Mouse (Mus musculus) right cerebral cortex, postnatal 36 days (tissue): ENCODE data around the gene Kdm2a.

Experiments
- DNase-seq, 2 experiments: peaks; one replicate each; pipeline ENCODE4 v3.0.0; 2022; ENCODE audit warnings: low spot score in 2 of 2, mixed read lengths in 1 of 2

The Kdm2a gene

DNA sequence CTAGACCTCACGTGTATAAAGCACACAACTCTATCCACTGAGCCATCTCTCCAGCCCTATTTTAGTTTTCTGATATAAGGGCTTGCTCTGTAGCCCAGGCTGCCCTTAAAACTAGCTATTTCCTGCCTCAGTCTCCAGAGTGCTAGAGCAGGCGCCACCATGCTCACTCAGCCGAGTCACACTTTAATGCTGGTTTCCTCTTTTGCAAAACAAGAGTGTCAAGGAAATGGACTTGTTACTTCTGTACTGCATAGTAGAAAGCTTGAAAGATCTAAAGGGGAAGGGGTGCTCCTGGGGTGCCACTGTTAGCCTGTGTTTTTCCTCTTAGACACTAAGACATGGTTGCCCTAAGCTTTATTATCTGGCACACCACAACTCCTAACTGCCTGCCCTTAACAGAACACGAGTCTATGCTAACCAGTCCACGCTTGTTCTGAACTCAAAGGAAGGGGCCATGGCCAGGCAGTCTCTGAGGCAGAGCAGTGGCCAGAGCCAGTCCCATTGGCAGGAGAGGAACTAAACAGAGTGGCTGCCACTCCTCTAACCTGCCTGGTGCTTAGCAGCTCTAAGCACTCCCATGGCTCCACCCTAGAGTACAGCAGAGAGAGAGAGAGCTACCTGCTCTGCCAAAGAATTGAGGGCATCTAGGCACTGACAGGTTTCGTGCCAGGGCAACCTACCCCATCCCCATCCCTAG lies 98.4 kb downstream of the Kdm2a start:
- DNase-seq: no peak

DNA sequence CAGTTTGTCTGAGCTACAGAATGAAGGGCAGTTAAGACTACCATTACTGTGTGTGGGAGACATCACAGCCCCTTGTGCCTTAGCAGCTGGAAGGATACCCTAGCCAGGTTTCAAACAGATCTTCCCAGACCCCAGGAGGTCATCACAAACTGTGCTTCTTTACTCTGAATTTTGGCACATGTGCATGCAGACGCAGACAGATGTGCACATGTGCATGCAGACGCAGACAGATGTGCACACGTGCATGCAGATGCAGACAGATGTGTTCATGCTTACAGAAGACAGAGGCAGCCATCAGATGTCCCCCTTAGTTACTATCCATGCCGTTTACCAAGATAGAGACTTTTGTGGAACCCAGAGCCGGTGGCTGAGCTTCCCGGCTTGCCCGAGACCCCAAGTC lies 99.0 kb downstream of the Kdm2a start:
- DNase-seq: no peak

DNA sequence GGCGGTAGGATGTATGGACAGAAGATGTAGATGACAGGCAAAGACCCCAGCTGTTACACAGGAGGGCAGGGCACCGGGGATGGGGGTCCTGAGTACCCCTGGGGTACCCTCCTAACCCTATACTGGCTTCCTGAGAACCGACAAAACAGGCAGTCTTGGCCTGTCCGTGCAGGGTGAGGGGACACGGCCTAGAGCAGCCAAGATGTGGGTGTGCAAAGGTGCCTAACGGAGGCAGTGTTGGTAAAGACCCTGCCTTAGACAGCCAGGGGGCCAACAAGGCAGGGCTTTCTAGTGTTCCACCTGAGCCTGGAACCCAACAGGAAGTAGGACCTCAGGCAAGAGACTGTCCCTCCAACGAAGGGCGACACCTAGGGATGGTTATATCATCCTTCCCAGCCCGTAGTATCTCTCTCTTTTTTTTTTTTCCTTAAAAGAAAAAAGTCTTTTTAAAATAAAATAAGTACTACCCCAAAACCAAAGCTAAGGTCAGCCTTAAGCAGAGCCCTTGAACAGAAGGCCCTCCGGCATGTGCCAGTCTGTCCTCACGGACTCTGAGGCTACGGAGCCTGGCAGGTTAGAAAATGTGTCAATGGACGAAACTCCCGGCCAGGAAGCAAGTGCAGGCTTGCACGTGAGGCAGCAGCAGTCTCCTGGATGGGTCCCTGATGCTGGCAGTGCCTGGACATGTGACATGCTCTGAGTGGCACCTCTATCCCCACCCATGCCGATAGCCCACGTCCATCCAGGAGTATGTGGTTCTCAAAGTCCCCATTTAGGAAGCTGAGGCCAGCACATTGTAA lies 99.6 kb downstream of the Kdm2a start:
- no peak for DNase-seq

DNA sequence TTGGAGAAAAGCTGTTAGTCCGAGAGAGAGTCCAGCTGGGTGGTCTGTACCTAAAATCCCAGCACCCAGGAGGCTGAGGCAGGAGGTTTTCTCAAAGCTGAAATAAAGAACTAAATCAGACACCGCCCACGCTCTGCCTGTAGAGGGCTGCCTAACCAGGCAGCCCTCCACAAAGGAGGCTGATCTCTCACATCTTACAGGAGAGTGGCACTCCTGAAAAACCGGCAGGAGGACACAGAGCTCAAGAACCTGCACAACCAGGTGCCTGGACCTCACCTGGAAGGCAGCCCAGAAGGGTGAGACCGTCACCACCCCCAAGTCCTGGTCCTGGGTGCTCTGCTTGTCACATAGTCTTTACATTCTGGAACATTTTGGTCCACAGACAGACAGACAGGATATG lies 100.2 kb downstream of the Kdm2a start:
- no peak for DNase-seq

DNA sequence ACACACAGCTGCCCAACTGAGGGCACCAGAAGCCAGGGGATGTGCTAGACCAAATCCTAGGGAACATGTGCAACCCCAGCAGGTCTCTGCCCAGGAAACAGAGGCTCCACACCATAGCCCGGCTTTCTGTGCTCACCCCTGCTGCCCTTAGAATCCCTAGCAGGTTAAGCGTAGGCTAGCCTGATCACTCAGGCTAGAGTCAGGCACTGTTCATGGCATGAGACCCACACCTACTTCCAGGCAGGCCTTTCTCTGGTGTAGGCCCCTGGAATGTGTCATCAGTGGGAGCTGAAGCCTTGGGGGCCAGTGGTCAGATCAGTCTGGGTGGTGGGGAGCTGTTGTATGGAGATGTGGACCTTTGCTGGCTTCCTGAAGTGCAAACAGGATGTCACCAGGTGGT lies 101.5 kb downstream of the Kdm2a start:
- DNase-seq: no peak

DNA sequence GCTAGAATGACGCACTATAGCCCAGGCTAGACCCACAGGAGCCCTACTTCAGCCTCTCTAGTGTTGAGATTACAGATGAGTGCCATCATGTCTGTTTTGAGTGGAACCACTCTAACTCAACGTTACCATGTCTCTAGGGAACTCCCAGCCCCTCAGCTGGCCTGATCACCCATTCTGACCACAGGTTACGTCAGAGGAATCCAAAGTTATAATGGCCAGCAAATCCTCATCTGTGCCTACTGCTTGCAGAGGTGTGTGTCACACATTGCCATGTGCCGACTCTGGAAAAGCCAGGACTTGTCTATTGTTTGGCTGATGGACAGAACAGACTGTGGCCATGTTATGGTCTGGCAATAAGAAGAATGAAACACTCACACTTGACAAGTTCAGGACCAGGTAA lies 102.7 kb downstream of the Kdm2a start:
- no peak for DNase-seq

DNA sequence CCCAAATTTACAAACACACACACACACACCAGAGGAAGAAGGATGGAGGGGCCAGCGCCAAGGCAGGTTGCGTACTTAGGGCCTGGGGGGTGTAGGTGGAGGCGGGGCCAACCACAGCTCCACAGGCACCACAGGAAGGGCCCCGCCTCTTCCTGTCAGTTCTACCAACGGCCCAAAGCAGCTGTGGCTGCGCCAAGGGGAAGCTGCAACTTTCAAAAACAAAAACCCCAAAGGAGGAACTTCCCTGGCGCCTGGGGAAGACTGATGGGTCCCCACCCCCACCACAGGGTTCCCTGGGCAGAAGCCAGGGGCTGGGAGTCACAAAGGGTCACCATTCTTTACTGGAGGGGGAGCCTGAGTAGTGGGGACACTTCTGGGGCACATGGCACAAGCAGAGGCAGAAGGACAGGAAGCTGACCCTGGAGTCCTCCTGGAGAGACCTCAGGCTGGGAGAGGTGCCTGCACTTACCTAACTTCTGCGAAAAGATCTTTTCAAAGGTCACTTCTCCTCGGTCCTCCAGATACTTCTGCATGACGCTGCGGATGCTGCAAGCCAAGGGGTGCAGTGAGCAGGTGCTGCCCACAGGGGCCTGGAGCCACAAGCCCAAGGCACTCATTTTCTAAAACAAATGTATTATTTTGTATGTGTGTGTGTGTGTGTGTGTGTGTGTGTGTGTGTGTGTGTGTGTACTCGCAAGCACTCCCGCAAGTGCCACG lies 103.5 kb downstream of the Kdm2a start:
- DNase-seq: peak in 1 of 2 experiments; percentile 43

DNA sequence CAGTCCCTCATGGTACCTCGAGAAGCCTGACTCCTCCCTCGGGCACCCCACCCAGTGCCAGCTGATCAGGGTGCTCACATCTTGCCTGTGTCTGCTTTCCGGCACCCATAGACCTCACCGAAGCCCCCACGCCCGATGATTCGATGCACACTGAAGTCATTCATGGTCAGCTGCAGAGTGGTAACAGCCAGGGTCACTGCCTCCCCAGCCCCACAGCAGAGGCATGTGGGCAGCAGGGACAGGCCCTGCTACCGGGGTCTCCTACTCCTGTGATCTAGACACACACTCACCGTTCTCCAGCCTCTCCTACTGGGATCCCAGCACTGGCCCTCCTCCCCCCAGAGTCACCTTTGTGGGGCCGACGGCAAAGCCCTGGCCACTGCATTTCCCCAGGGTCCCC lies 106.9 kb downstream of the Kdm2a start:
- DNase-seq: no peak

DNA sequence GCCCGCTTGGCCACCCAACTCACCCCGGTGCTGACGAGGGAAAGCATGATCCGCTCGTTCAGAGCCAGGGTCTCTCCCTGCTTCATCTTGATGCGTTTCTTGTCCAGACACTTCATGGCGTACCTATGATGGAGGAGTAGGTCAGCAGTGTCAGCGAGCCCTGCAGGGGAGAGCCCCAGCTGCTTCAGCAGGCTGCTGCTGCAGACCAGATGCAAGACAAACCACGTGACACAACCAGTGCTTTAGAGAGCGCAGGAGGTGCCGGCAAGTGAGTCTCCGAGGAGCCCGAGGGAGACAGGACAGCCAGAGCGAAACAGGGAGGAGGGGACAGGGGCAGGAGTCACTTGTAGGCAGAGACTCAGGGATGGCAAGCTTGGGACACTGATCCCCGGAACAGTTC lies 107.3 kb downstream of the Kdm2a start:
- no peak for DNase-seq

DNA sequence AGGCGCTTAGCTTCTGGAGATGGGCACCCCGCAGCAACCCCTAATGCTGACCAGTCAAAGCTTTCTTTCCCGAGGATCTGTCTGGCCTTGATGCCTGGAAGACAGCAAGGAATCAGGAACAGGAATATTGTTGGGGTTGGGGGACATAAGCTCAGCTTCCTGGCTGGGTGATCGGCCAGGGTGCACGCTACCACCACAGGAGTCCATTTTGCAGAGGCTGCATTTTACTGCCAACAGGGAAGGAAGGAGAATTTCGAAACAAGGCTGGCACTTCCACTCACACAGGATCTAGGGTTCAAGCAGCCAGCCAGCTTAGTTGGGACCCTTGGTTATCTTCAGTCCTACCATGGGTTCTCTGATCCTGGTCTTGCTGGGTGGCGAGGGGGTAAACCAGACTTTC lies 114.4 kb downstream of the Kdm2a start:
- no peak for DNase-seq

DNA sequence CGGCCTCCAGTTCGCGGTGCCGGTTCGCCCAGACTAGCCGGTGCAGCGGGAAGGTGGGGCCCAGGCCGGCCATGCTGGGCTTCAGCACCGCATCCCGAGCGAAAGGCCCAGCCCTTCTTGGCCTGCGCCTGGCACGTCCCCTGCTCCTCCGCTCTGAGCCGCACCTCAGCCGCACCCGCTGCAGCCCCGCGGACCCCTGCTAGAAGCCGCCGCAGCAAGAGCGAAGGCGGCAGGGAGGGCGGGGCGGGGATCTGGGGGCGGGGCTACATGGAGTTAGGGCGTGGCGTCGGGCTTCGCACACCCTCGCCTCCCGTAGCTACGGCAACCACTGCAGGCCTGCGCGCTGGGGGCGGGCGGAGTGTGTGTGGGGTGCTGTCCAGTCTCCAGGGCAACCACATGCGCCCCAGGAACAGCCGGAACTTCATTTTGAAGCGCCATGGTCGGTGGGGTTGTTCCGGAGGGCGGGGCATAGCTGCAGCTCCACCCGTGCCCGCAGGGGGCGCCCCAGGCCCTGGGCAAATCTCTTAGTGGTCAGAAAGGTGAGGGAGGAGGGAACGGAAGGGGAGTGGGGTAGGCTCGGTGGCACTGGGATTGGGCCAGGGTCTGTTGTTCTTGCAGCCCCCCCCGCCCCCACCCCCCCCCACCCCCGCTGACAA lies 115.1 kb downstream of the Kdm2a start, which contains the start of gene Ankrd13d:
Gene Ankrd13d, minus strand, starts transcription at position 240 of the 656 bp plus-strand sequence.
- DNase-seq: peak; percentile 94

DNA sequence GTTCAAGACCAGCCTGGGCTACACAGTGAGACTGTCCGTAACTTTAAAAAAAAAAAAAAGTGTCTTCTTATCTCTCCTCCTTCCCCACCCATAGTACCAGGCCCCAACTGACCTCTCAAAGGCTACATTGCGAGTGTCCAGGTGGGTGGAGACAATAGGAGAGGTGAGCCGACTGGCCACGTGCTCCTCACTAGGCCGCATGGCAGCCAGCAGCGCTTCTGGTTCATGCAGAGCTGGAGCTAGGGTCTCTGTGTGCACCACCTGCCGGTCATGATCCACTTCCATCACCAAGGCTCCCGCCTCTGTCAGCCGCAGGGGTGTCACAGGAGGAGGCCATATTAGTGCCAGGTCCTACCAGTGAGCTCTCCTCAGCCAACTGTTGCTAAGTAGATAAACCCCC lies 117.7 kb downstream of the Kdm2a start:
- no peak for DNase-seq

DNA sequence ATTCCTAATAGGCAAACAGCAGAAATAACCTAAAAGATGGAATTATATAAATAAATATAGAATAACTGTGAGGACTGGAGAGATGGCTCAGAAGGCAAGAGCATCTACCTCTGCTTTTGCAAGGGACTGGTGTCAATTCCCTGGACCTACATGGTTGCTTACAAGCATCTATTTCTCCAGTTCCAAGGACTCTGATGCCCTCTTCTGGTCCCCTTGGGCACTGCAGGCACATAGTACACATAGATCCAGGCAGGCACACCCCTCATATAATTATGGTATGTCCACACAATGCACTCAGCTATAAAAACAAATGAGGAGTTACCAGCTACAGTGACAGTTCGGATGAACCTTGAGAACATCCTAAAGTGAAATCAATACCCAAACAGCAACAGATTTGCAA lies 118.6 kb downstream of the Kdm2a start:
- DNase-seq: no peak

DNA sequence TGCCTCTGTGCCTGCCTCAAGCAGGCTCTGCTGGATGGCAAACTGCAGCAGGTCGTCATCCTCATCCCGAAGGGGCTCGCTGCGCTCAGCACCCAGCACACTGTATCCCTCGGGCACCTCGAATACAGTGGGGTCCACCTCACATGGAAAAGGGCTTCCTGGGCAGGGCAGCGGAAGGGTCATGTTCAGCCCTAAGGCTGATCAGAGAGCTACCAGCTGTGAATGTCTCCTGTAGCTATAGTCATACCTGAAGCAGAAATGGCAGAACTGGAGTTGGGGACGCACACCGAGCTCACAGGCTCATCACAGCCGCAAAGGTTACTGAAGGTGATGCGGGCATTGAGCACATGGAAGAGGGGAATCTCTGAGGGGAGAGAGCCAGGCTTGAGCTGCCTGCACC lies 127.1 kb downstream of the Kdm2a start:
- DNase-seq: no peak

DNA sequence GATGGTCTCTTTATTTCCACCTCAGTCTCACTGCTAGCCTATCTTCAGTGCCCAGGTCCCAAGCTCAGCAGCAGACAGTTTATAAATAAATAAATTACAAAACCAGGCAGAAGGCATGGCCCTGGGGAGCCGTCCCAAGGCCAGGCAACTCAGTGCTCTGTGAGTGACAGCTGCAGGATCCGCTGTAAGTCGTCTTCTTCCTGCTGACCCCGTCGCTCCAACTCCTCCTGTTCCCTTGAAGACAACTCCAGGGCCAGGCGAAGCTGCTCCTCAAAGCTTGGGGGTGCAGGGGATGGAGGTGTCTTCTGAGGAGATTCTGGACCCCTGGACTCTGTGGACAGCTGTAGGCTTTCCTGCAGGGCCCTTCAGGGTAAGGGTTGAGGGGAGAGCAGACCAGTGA lies 127.9 kb downstream of the Kdm2a start:
- DNase-seq: no peak

DNA sequence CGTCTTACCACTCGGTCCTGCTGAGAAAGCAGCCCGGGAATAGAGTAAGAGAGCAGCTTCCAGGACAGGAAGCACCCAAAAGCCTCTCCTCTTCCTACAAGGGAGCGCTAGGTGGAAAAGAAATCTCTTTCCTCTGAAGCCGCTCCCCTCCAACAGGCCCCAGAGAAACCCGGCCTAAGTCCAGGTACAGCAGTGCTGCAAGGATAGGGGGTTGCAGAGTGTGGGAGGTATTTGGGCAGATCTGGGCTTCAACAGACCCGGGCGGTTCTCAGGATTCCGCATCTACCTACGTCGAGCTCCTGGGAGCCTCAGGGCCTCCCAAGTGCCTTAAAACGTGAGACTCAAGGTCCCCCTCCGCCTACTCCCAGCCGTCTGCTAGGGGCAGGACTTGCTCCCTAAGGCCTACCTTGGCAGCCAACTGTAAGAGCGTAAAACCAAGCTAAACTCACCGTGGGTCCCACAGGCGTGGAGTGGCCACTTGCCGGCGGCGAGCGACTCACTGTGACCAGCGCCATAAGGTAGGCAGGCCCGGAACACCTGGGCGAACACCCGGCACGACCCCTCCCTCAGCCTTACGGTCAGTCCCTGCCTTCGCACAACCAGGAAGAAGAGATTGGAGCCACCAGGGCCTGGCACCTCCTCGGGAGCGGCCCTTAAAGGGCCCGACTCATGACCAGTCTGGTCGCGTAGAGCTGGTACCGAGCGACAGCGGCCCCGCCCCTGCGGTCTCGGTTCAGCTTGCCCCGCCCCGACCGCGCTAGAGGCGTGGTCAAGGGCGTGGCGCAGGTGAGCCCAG lies 129.3 kb downstream of the Kdm2a start, which contains the start of gene Ssh3:
Gene Ssh3, minus strand, starts transcription at position 615 of the 796 bp plus-strand sequence.
- DNase-seq: peak; percentile 64 to 75

DNA sequence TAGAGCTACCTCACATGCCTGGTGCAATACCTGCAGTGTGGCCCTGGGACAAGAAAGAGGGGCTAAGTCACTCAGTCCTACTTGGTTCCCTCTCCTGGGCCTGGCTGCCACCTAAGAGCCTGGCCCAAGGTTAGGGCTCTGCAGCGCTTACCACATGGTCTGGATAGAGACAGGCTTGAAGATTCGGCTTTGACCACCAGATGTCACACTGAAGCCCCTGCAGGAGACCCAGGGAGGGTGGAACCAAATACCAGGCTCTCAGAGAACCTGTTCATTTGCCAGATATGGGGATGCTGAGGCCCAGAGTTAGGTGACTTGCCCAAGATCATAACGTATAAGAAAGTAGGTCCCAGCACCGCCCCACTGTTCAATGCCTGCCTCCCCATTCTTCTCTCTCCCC lies 132.1 kb downstream of the Kdm2a start:
- DNase-seq: no peak
